Mouse (Mus musculus) ES-E14 (cell line): ENCODE measurements around the gene Osbp. TPM values are rescaled to one million over a fixed set of nuclear protein-coding genes. Genes with fewer than 3 reads are reported as not detected.
"Not testable (repeated sequence)": the region's sequence is repeated elsewhere in the genome, so short reads cannot be mapped to it uniquely, and the experiment has no call there.

Experiments used
- DNase-seq: peaks from one replicate; pipeline ENCODE4 v3.0.0-alpha.2; 2013; ENCODE audit warnings: low read depth, low spot score
- H3K27ac ChIP-seq: 2 replicates; pipeline ENCODE4 v1.5.1; 2012; ENCODE audit warnings: low read depth, mild to moderate bottlenecking, low read length, moderate library complexity, mixed read lengths; ENCODE audit not compliant: poor library complexity, insufficient read depth, severe bottlenecking
- H3K36me3 ChIP-seq: 2 replicates; pipeline ENCODE4 v1.6.1; 2012; ENCODE audit warnings: mild to moderate bottlenecking, low read length, moderate library complexity, mixed read lengths; ENCODE audit not compliant: control insufficient read depth, poor library complexity, insufficient read depth, severe bottlenecking
- H3K4me1 ChIP-seq, 2 experiments: fragments of 150-350 bp in 1 of 2; sonication (generic) in 1 of 2; 2 replicates each; pipeline ENCODE4 v1.6.1; 2012; ENCODE audit warnings: low read length in 2 of 2, mild to moderate bottlenecking in 1 of 2, mixed read lengths in 1 of 2; ENCODE audit not compliant: control insufficient read depth in 2 of 2, insufficient read depth in 2 of 2, poor library complexity in 1 of 2
- H3K4me3 ChIP-seq, 2 experiments: fragments of 150-350 bp in 1 of 2; sonication (generic) in 1 of 2; 2 replicates each; pipeline ENCODE4 v1.5.1; 2012; ENCODE audit warnings: low read length in 2 of 2, low read depth in 1 of 2, mild to moderate bottlenecking in 1 of 2, mixed read lengths in 1 of 2; ENCODE audit not compliant: insufficient read depth in 1 of 2, poor library complexity in 1 of 2, severe bottlenecking in 1 of 2
- H3K9ac ChIP-seq: 2 replicates; pipeline ENCODE4 v1.6.1; 2012; ENCODE audit warnings: low read depth, mild to moderate bottlenecking, low read length, mixed read lengths; ENCODE audit not compliant: poor library complexity, insufficient read depth, severe bottlenecking
- H3K9me3 ChIP-seq: fragments of 150-350 bp; sonication (generic); 2 replicates; pipeline ENCODE4 v1.6.1; 2012; ENCODE audit warnings: low read depth, mild to moderate bottlenecking, low read length; ENCODE audit not compliant: control insufficient read depth, insufficient read depth
- CHD2 ChIP-seq: IDR thresholded peaks from 2 replicates; pipeline ENCODE4 v1.6.1; 2014; ENCODE audit warnings: mild to moderate bottlenecking, low read depth, low read length, inconsistent platforms
- HCFC1 ChIP-seq: IDR thresholded peaks from 2 replicates; pipeline ENCODE4 v1.6.1; 2012; ENCODE audit warnings: low read length, inconsistent platforms, borderline replicate concordance; ENCODE audit not compliant: insufficient read depth
- MAFK ChIP-seq: IDR thresholded peaks from 2 replicates; pipeline ENCODE4 v1.6.1; 2014; ENCODE audit warnings: mild to moderate bottlenecking, low read depth, low read length, inconsistent platforms; ENCODE audit not compliant: insufficient read depth
- ZC3H11A ChIP-seq: IDR thresholded peaks from 2 replicates; pipeline ENCODE4 v1.6.1; 2012; ENCODE audit warnings: low read depth, mild to moderate bottlenecking, inconsistent platforms, low read length, borderline replicate concordance
- ZNF384 ChIP-seq: IDR thresholded peaks from 2 replicates; pipeline ENCODE4 v1.6.1; 2012; ENCODE audit warnings: low read depth, low read length, inconsistent platforms
- in situ Hi-C, 2 experiments: fragments of 600-800 bp; cut with MboI; formaldehyde crosslinking; loops; one replicate each; pipeline ENCODE4 v1.15.1; 2025; ENCODE audit warnings: low sequenced_read_pairs in 2 of 2, inconsistent platforms in 1 of 2; ENCODE audit not compliant: unreplicated experiment in 2 of 2
- total RNA-seq: library from RNA; depleted of rRNA; stranded (reverse); fragments of 300-350 nt; gene quantifications from 2 replicates; pipeline ENCODE4 v1.2.3, GENCODE M21; 2012

The Osbp gene
- total RNA-seq, 1 experiment = 18.5 TPM

DNA sequence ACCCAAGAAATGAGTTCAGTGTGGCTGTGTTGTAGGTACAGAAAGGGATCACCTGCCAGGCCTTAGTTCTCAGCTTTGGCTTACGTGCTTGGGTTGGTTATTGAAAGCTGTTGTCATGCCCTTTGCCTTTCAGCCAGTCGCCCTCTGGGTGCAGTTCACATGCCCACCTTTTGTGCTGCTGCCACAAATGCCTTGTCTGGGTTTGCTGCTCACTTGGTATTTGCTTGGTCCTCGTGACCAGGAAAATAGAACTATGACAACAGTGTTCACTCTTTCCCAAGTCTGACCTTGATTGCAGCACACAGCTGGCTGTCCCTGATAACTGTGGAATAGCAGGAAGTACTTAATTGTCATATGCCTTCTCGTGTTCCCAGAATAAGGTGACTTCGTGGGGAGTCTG is 11.6 kb downstream of the Osbp start:
- Histone ChIP-seq H3K4me3 (no peak overlapping the region), H3K9ac (no peak overlapping the region), H3K4me1 (no peaks in the 10 kb centered on the region), H3K9me3 (no peaks in the 10 kb centered on the region), H3K36me3 (peaks cover 23% of the 10 kb centered on the region), H3K27ac (no peak overlapping the region)
- no peak for TF ChIP-seq ZNF384
- TF ChIP-seq MAFK = no peak
- TF ChIP-seq HCFC1 = no peak
- no peak for TF ChIP-seq CHD2
- TF ChIP-seq ZC3H11A = no peak
- in situ Hi-C loops = loop anchor here in 1 of 2 experiments (25.0 kb wide), 1 partner anchor 1365 kb away; the partner anchor contains the start of genes Ddb1 and Tkfc
- no peak for DNase-seq

DNA sequence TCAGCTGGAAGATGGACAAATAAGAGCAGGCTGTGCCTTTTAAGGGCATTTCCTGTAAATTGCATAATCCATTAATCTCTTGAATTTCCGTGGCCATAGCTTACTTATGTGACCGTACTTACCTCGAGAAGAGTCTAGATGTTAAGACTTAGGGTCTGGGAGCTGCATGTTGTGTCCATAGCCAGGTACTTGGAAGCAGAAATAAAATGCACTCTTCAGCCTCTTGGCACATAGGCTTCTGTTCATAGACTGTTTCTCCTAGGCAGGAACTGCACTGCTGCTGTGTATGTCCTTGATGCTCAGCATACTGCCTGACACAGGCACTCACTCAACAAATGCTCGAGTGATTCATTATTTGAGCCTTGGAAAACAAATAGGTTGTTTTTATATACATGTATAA is 14.7 kb downstream of the Osbp start:
- Histone ChIP-seq H3K4me3 (no peak overlapping the region), H3K9me3 (no peaks in the 10 kb centered on the region), H3K4me1 (no peaks in the 10 kb centered on the region), H3K27ac (no peak overlapping the region), H3K9ac (no peak overlapping the region), H3K36me3 (peaks cover 31% of the 10 kb centered on the region)
- in situ Hi-C loops = loop anchor here in 1 of 2 experiments (25.0 kb wide), 1 partner anchor 1368 kb away; the partner anchor contains the start of genes Ddb1 and Tkfc
- DNase-seq = no peak
- TF ChIP-seq ZC3H11A (no peak), MAFK (no peak), CHD2 (no peak), HCFC1 (no peak), ZNF384 (no peak)

DNA sequence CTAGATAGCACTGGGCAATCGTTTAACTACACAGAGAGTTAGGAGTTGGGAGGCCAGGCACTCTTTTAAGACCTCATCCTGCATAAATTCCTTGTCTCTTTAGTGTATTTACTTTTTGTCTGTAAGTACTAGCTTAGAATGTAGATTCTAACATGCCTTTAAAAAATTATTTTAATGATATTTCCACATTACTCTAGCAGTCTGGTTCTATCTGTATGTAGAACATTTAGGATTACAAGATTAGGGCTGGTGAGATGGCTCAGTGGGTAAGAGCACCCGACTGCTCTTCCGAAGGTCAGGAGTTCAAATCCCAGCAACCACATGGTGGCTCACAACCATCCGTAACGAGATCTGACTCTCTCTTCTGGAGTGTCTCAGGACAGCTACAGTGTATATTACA is 18.9 kb downstream of the Osbp start:
- peaks cover 21% of the 10 kb centered on the region for H3K36me3 ChIP-seq
- H3K4me1 ChIP-seq, H3K27ac ChIP-seq, H3K9ac ChIP-seq, H3K9me3 ChIP-seq, H3K4me3 ChIP-seq, DNase-seq: not testable (repeated sequence)
- in situ Hi-C loops = loop anchor here in 1 of 2 experiments (25.0 kb wide), 1 partner anchor 1372 kb away; the partner anchor contains the start of genes Ddb1 and Tkfc

DNA sequence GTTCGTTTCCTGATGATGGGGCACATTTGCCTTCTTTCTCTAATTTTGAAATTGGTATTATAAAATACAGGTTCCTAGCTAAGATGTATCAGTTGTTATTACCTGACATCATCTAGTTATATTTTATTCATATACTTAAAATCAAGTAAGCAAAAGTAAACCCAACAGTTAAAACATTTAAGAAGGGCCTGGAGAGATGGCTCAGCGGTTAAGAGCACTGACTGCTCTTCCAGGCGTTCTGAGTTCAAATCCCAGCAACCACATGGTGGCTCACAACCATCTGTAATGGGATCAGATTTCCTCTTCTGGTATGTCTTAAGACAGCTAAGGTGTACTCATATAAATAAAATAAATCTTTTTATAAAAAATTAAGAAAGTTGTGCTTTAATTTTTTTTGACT is 22.1 kb downstream of the Osbp start:
- Histone ChIP-seq H3K4me3 (no peak overlapping the region), H3K9me3 (no peaks in the 10 kb centered on the region), H3K4me1 (no peaks in the 10 kb centered on the region), H3K36me3 (peaks cover 37% of the 10 kb centered on the region), H3K27ac (no peak overlapping the region), H3K9ac (no peak overlapping the region)
- no peak for DNase-seq
- in situ Hi-C loops = loop anchor here in 1 of 2 experiments (25.0 kb wide), 1 partner anchor 1376 kb away; the partner anchor contains the start of genes Ddb1 and Tkfc
- no peak for TF ChIP-seq CHD2

GRCm38 (mm10) chr19:11989334-11989733 is 23.6 kb downstream of the Osbp start:
- Histone ChIP-seq H3K9ac (no peak overlapping the region), H3K4me3 (no peak overlapping the region), H3K9me3 (no peaks in the 10 kb centered on the region), H3K27ac (no peak overlapping the region), H3K4me1 (no peaks in the 10 kb centered on the region), H3K36me3 (peaks cover 27% of the 10 kb centered on the region)
- in situ Hi-C loops = loop anchor here in 1 of 2 experiments (25.0 kb wide), 1 partner anchor 1377 kb away; the partner anchor contains the start of genes Ddb1 and Tkfc
- no peak for DNase-seq
- TF ChIP-seq ZNF384 (no peak), HCFC1 (no peak), ZC3H11A (no peak), MAFK (no peak), CHD2 (no peak)
